Mouse (Mus musculus): ENCODE results near the gene Aipl1.

DNA sequence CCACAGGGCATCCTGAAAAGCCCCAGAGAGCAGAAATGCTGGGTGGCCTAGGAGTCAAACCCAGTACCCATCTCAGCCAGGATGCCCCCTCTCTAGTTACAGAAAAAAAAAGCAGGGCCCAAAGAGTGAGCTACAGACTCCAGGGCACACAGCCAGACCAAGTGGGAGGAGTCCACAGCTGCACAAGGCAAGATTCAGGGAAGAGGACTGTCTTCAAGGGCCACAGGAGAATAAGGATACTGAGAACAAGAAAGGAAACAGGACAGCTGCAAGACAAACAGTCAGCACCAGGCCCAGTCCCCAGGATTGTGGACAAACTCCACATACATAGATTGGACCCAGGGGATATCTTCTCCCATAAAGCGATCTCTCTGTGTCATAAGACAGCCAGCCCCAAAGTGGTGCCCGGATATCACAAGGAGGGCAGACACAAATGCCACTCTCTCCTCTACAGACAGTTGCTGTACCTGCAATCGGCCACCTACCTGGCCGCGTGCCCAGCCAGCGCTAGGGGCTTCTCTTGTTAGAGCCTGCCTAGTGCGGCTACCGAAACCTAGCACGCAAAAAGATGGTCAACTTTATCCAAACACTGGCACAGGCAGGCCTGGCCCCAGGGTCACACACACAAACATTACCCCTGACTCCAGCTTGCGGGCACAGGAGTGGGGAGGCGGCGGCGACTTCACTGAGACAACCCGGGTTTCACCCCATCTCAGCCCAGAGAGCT is 13.0 kb upstream of the Aipl1 start:
- TF ChIP-seq CTCF (IDR thresholded peaks at IDR 0.05; ENCODE audit: borderline replicate concordance, control insufficient read depth, extremely low read depth, insufficient read depth, low read length, poor library complexity) (no peak), POLR2A (IDR thresholded peaks at IDR 0.05; ENCODE audit: control insufficient read depth, extremely low read depth, insufficient read depth, low read length, poor library complexity) (no peak)
